Mouse (Mus musculus): Measurements from ENCODE around the gene Zfp786. TPM values are rescaled to one million over a fixed set of nuclear protein-coding genes. Genes with fewer than 3 reads are reported as not detected.
"Not testable (repeated sequence)": the region's sequence is repeated elsewhere in the genome, so short reads cannot be mapped to it uniquely, and the experiment has no call there.

Zfp786 gene
- total RNA-seq, 4 experiments from 2014 or later, result 0.97 to 1.3 (median 1.1) TPM

DNA sequence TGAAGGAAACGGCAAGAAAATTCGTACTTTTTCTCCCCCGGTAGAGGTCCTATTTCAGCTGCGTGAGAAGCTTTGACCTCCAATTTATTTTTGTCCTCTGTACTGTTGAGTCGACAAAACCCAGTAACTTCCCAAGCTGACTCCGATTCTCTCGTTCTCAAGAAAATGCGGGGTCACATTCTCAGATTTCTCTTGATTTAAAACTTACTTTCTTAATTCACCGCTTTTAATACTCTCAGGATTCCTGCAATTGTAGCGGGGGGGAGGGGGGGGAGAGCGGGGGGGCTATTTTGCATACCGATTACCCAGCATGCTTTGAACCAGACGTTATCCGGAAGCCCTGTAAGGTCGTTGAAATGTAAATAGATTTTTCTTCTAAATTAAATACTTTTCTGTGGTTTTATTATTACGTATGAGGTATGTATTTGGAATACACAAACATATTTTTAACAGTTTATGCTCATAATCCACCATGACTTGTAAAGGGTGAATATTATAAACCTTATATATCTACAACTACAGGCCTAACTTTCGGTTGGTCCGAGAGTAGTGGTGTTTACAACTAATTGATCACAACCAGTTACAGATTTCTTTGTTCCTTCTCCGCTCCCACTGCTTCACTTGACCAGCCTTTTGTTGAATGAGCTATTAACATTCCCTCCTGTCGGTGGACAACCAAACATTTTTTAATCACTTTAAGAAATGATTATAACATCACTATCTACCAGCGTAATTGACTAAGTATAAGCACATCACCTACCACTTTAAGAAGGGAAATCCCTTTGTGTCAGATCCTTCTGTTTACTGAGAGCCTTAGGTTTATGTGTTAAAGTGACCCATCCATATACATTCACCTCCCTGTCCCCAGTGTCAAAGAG, 49.3 kb downstream of the Zfp786 start:
- peak; percentile 85 for DNase-seq (ENCODE audit: low spot score)

- peak; percentile 39 for DNase-seq (ENCODE audit: low spot score)
These were observed 50.1 kb downstream of the Zfp786 start for GRCm38 (mm10) chr6:47780576-47781013.

DNA sequence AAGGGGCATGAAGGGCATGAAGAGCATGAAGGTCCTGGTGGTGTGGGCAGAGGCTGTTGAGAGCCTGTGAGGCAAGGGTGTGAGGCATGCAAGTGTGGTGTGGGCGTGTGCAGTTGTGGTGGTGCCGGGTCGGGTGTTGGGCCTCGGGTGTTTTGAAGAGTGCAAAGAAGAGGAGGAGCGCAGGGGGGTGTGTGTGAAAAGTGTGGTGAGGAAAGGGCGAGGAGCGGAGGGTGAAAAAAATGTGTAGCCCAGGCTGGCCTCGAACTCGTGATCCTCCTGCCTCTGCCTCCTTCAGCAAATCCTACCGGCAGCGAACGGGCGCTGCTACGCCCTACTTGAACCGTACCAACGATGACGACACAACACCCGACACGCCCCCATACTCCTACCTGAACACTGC, 58.9 kb downstream of the Zfp786 start:
- not testable (repeated sequence) for DNase-seq (ENCODE audit: low spot score)

DNA sequence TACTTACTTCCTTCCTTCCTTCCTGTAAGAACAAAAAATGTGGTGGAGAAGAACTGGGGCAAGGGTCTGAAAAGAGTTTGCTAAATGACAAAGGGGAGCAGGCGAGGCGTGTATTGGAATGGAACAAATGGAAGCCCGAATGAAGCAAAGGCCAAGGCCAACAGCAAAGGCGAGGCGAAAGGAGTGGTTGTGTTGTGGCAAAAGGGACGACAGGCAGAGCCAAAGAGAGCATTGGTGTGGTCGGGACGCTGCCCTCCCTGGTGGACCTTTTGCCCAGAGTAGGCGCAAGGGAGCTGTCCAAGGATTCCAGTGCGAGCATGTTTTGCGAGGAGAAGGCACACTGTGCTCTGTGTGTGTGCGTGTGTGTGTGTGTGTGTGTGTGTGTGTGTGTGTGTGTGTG, 59.6 kb downstream of the Zfp786 start:
- not testable (repeated sequence) for DNase-seq (ENCODE audit: low spot score)

DNA sequence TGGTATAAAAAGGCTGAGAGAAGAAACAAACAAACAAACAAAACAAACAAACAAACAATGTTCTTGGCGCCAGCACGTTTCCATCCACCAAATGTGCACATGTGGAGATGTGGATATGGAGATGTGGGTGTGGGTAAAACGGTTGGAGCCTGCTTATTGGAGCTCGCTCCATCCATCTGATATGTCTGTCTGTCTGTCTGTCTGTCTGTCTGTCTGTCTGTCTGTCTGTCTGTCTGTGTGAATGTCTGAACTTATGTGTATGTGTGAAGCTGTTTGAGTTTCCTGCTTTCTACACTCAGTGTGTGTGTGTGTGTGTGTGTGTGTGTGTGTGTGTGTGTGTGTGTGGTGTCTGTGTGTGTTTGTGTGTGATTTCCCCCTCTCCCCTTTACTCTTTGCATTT, 60.8 kb downstream of the Zfp786 start:
- DNase-seq (ENCODE audit: low spot score), result not testable (repeated sequence)

Small RNA genes within 50 kb of the gene (microRNA-seq; reads per million reads assigned to microRNA genes)
- gene Mir704, result not detected

Other genes starting within 250 kb of the Zfp786 start
- gene Ezh2, start 235.5 kb downstream of the Zfp786 start, total RNA-seq (2022), result 10 to 100 TPM in 1 of 4 experiments, 1 to 10 TPM in 3; 5.1 to 11.1 (median 8.1) TPM
- 10 to 100 TPM; 35.8 to 45.8 (median 38.8) TPM for gene Pdia4, start 17.4 kb downstream of the Zfp786 start, total RNA-seq (2022)
- gene Zfp398, start 4.8 kb upstream of the Zfp786 start, total RNA-seq (2022), result 1 to 10 TPM; 5.9 to 8.4 (median 6.9) TPM
- gene Zfp282, start 46.3 kb upstream of the Zfp786 start, total RNA-seq (2022), result 1 to 10 TPM; 3.7 to 4.5 (median 4.2) TPM
- 1 to 10 TPM; 8.2 to 9.8 (median 8.5) TPM for gene Zfp212, start 89.6 kb upstream of the Zfp786 start, total RNA-seq (2022)
- gene Zfp956, start 122.5 kb upstream of the Zfp786 start, total RNA-seq (2022), result 1 to 10 TPM; 1.8 to 3.4 (median 2.7) TPM
- gene Zfp777, start 218.0 kb upstream of the Zfp786 start, total RNA-seq (2022), result 10 to 100 TPM; 11.6 to 16.1 (median 15.0) TPM